Mouse (Mus musculus) hindbrain, embryonic 11.5 days (tissue): Measurements from ENCODE around the gene Zfp445. TPM values are rescaled to one million over a fixed set of nuclear protein-coding genes. Genes with fewer than 3 reads are reported as not detected.

Experiments
- ATAC-seq: fragments of 200-750 bp; cut with Nextera tagmentation; 2 replicates; pipeline ENCODE4 v1.8.0; 2017; ENCODE audit warnings: mild to moderate bottlenecking, moderate TSS enrichment, moderate library complexity; ENCODE audit not compliant: low FRiP score
- DNase-seq: peaks from one replicate; pipeline ENCODE4 v3.0.0-alpha.2; 2015; ENCODE audit warnings: low spot score
- H3K27ac ChIP-seq: fragments of 300-500 bp; sonication (generic); 2 replicates; pipeline ENCODE4 v1.5.1; 2014; ENCODE audit warnings: mild to moderate bottlenecking, low read depth, low read length
- H3K27me3 ChIP-seq: fragments of 300-500 bp; sonication (generic); 2 replicates; pipeline ENCODE4 v1.6.1; 2014; ENCODE audit warnings: mild to moderate bottlenecking, low read length, moderate library complexity, mixed read lengths; ENCODE audit not compliant: control insufficient read depth, insufficient read depth
- H3K36me3 ChIP-seq: fragments of 300-500 bp; sonication (generic); 2 replicates; pipeline ENCODE4 v1.6.1; 2014; ENCODE audit warnings: mild to moderate bottlenecking, low read length, moderate library complexity, mixed read lengths; ENCODE audit not compliant: control insufficient read depth, insufficient read depth
- H3K4me1 ChIP-seq: fragments of 300-500 bp; sonication (generic); replicated peaks from 2 replicates; pipeline ENCODE4 v1.6.1; 2014; ENCODE audit warnings: low read length, mixed read lengths; ENCODE audit not compliant: control insufficient read depth, insufficient read depth
- H3K4me2 ChIP-seq: fragments of 300-500 bp; sonication (generic); replicated peaks from 2 replicates; pipeline ENCODE4 v1.6.1; 2014; ENCODE audit warnings: mild to moderate bottlenecking, low read depth, low read length
- H3K4me3 ChIP-seq: fragments of 300-500 bp; sonication (generic); 2 replicates; pipeline ENCODE4 v1.5.1; 2014; ENCODE audit warnings: low read depth, low read length
- H3K9ac ChIP-seq: fragments of 300-500 bp; sonication (generic); 2 replicates; pipeline ENCODE4 v1.6.1; 2014; ENCODE audit warnings: low read depth, low read length
- H3K9me3 ChIP-seq: fragments of 300-500 bp; sonication (generic); 2 replicates; pipeline ENCODE4 v1.6.1; 2016; ENCODE audit warnings: low read length; ENCODE audit not compliant: control insufficient read depth
- WGBS: fragments of 180-500 bp; shearing (Covaris S2); extraction: QIAGEN DNeasy Blood & Tissue Kit; methylation state at CpG from one replicate; pipeline ENCODE4 v1.1.7; 2014; 5-methylcytosine and 5-hydroxymethylcytosine counted together
- polyA plus RNA-seq: library from polyadenylated mRNA; unstranded; fragments of >200 nt; fragmentation: Nextera tagmentation; extraction: Ambion mirVana; gene quantifications from 2 replicates; pipeline ENCODE4 v1.2.1, GENCODE M21; 2014

Gene Zfp445
- polyA plus RNA-seq, 1 experiment from 2014 or later = 77.3 TPM

DNA sequence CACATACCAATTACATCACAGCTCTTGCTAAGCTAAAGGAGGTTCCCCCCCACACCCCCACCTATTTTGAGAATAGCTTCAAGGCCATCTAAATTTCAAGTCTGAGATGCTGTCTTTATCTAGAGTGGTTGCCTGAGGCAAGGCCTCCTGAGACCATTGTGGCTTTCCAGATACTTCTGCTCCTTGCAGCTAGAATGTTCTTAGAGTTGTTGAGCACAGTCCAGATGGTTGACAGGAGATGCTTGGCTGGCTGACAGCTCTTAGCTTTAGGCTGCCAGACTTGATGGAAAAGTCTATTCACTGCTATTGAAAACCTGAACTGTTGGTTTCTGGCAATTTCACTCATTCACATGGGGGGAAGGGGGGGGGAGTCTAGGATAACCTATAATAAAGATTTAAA, 19.6 kb downstream of the Zfp445 start:
- Histone ChIP-seq H3K9ac (no peak overlapping the region), H3K9me3 (no peaks in the 10 kb centered on the region), H3K4me2 (no peak overlapping the region), H3K4me3 (no peak overlapping the region), H3K4me1 (no peaks in the 10 kb centered on the region), H3K36me3 (peaks cover 3% of the 10 kb centered on the region; the same call in 1 of the 2 replicates), H3K27me3 (no peaks in the 10 kb centered on the region), H3K27ac (no peak overlapping the region)
- ATAC-seq (no peak), DNase-seq (no peak)

DNA sequence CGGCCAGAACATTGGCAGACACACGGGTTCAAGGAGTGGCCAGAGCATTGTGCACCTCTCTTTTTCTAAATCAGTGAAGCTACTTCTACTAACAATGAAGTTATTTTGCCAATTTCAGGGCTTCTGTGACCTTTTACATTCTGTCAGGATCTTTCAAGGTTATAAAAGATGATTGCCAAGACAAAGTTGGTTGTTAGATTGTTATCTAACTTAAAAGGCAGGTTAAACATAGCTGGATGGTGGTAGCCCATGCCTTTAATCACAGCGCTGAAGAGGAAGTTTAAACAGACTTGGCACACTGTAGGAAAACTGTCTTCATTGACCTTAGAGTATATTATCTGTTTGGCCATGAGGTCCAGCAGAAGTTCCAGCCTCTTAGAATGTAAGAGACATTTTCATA, 20.2 kb downstream of the Zfp445 start:
- Histone ChIP-seq H3K27ac (no peak overlapping the region), H3K4me3 (no peak overlapping the region), H3K9me3 (no peaks in the 10 kb centered on the region), H3K4me1 (no peaks in the 10 kb centered on the region), H3K27me3 (no peaks in the 10 kb centered on the region), H3K4me2 (no peak overlapping the region), H3K9ac (no peak overlapping the region), H3K36me3 (peaks cover 3% of the 10 kb centered on the region; the same call in 1 of the 2 replicates)
- DNase-seq = no peak
- ATAC-seq = no peak
- WGBS = 86% methylated on average over 3 of the region's 3 CpGs

DNA sequence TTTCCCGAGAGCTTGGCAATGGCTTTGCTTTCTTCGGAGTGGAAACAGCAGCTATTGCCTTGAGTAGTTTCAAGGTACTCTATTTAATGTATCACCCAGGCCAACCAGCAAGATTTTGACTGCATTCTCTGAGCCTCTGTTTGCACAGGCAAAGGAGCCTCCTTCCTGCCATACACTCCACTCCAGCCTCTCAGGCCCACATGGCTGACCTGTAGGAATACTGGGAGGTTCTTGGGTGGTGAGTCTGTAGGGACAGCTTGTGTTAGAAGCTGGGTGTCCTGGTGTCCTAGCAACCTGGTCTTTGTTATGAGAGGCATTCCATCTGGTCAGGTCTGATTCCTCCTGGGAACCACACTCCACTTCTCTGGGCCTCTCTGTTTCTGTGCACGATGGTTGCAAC, 22.0 kb downstream of the Zfp445 start, which contains the start of gene Gm35549:
Gm35549 (minus strand) TSS at position 276 of the 400 bp plus-strand sequence.
- WGBS = 82% methylated on average over 3 of the region's 3 CpGs
- no peak within 1 kb of the TSS for H3K27ac ChIP-seq
- 0 out of 2 replicates have a peak, but pooled peaks cover 3% of the 10 kb centered on the region for H3K36me3 ChIP-seq
- no peak within 1 kb of the TSS for H3K9ac ChIP-seq
- H3K9me3 ChIP-seq = no peaks in the 10 kb centered on the region
- no peaks in the 10 kb centered on the region for H3K4me1 ChIP-seq
- no peak within 1 kb of the TSS for H3K4me3 ChIP-seq
- ATAC-seq (no peak), DNase-seq (no peak)
- no peak within 1 kb of the TSS for H3K4me2 ChIP-seq
- H3K27me3 ChIP-seq = no peaks in the 10 kb centered on the region

DNA sequence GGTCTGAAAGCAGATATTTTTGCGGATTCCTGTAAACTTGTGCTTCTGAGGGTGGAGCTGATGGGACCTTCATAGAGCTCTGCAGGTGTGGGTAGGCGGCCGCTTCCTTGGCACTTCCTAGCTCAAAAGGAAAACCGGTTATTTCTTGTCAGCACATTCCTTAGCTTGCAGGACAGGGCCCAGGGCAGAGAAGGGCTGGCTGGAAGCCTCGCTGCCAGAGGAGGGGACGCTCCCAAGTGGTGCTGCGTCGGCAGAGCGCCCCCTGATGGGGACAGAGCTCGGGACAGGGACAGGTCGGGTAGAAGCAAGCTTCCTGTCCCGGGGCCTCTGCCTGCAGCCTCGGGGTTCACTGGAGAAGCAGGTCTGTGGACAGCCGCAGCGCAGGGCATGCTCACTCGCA, 28.1 kb downstream of the Zfp445 start:
- Histone ChIP-seq H3K36me3 (no peaks in the 10 kb centered on the region), H3K9ac (no peak overlapping the region), H3K4me3 (no peak overlapping the region), H3K9me3 (no peaks in the 10 kb centered on the region), H3K4me2 (no peak overlapping the region), H3K27me3 (no peaks in the 10 kb centered on the region), H3K4me1 (no peaks in the 10 kb centered on the region), H3K27ac (no peak overlapping the region)
- no peak for ATAC-seq
- peak; percentile 40 for DNase-seq
- 23% methylated on average over 16 of the region's 16 CpGs for WGBS

DNA sequence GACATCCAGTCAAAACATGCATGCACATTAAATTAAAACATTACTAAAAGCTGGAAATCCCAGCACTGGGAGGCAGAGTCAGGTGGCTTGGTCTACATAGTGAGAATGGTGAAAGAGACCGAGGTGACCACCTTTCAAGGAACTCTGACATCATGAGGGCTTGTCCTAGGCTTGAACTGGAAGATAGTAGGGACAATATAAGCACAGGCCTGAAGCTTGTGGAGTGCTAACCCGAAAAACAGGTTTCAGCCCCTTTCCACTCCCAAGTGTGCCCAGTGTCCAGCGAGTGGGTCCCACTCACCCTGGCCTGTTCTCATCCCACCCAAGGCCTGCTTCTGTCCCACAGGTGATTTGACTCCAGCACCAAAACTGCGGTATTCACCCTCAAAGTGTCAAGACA, 28.6 kb downstream of the Zfp445 start:
- DNase-seq = no peak
- WGBS = 86% methylated on average over 4 of the region's 4 CpGs
- no peak overlapping the region for H3K4me3 ChIP-seq
- no peaks in the 10 kb centered on the region for H3K9me3 ChIP-seq
- H3K36me3 ChIP-seq = no peaks in the 10 kb centered on the region
- no peak overlapping the region for H3K27ac ChIP-seq
- ATAC-seq = no peak
- H3K27me3 ChIP-seq = no peaks in the 10 kb centered on the region
- no peak overlapping the region for H3K4me2 ChIP-seq
- no peaks in the 10 kb centered on the region for H3K4me1 ChIP-seq
- no peak overlapping the region for H3K9ac ChIP-seq

DNA sequence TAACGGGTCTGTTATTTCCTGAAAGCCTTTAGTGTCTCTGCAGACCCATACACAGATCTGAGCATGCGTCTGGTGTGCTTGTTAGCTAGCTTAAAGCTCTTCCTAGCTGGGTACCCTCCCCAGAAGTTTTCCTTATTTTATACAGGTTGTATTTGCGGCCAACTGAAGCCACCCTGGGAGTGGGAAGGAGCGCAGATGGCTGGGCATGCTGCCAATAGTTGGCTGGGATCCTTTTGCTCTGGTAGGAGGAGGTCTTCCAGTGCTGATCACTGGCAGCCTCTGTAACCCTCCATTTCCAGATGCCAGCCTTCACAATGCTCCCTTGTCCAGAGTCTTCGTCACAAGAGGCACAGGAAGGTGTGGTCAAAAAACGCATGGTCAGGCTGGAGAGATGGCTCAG, 29.0 kb downstream of the Zfp445 start:
- DNase-seq = no peak
- ATAC-seq = no peak

DNA sequence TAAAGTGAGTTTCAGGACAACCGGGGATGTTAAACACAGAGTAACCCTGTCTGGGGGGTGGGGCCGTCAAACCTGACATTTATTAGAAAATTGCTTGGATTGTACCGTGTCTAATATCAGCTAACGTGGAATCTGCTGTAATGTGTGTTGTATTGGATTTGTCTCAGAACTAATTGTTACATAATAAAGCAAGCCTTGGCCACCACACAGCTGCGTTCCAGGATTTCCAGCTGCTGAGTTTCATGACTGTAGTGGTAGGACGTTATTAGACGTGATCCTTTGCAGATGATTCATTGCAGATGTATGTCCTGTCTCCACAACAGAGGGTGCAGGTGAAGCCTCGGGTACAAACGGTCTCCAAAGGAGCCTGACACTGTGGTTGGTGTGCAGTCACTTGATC, 29.7 kb downstream of the Zfp445 start:
- ATAC-seq = no peak
- WGBS = 86% methylated on average over 9 of the region's 9 CpGs
- H3K27ac ChIP-seq = no peak overlapping the region

More for the DNA sequence above, 29.0 kb downstream of the Zfp445 start:
- H3K4me2 ChIP-seq = no peak overlapping the region
- no peak overlapping the region for H3K4me3 ChIP-seq
- H3K27ac ChIP-seq = no peak overlapping the region
- no peak overlapping the region for H3K9ac ChIP-seq
- H3K36me3 ChIP-seq = no peaks in the 10 kb centered on the region
- no peaks in the 10 kb centered on the region for H3K27me3 ChIP-seq
- no peaks in the 10 kb centered on the region for H3K4me1 ChIP-seq
- 84% methylated on average over 6 of the region's 6 CpGs for WGBS
- H3K9me3 ChIP-seq = no peaks in the 10 kb centered on the region

DNA sequence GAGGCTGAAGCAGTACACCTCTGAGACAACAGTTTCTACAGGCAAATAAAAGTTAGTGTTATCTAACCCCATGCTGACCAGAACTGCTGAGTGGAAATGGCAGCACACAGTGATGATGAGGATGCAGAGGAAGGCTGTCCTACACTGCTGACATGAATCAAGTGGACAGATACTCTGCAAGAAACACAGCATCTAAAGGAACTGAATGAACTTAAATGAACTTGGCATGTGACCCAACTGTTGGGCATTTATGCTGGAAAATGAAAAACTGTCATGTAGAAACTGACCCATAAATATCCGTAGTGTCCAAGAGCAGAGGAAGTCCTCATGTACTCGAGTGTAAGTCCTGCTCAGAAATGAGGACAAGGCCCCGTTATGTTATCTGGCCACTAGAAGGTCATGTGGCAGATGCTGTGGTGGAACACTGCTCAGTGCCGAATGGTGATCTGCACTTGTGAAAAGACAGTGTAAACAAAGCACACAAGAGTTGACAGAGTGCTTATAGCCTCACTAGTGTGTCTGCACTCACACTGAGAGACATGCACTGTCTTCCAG, 35.9 kb downstream of the Zfp445 start:
- Histone ChIP-seq H3K27me3 (no peaks in the 10 kb centered on the region), H3K4me2 (no peak overlapping the region), H3K36me3 (0 out of 2 replicates have a peak, but pooled peaks cover 2% of the 10 kb centered on the region), H3K9me3 (no peaks in the 10 kb centered on the region), H3K4me1 (no peaks in the 10 kb centered on the region), H3K9ac (no peak overlapping the region), H3K27ac (no peak overlapping the region), H3K4me3 (no peak overlapping the region)
- whole genome bisulfite sequencing = 76% methylated on average over 4 of the region's 4 CpGs
- DNase-seq (no peak), ATAC-seq (no peak)

More for the DNA sequence above, 29.7 kb downstream of the Zfp445 start:
- H3K4me1 ChIP-seq = no peaks in the 10 kb centered on the region
- H3K9me3 ChIP-seq = no peaks in the 10 kb centered on the region
- H3K4me2 ChIP-seq = no peak overlapping the region
- DNase-seq = no peak
- H3K9ac ChIP-seq = no peak overlapping the region
- H3K36me3 ChIP-seq = no peaks in the 10 kb centered on the region
- no peak overlapping the region for H3K4me3 ChIP-seq
- no peaks in the 10 kb centered on the region for H3K27me3 ChIP-seq

DNA sequence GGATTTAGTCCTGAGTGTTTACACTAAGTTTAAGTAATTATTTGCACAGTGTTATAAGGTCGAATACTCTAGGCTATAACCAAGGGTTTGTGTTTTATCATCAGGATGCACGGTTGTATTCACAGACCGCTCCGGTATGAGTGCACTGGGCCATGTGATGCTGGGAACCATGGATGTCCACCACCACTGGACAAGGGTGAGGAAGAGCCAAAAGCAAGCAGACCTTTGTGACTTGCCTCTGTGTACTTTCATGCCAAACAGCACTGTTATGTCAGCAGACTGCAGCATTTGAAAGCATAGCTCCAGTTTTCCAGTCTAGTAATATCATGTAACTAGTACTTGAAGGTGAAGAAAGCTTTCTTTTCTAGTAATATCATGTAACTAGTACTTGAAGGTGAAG, 39.1 kb downstream of the Zfp445 start:
- WGBS = 92% methylated on average over 4 of the region's 4 CpGs

More for the DNA sequence above, 39.1 kb downstream of the Zfp445 start:
- no peaks in the 10 kb centered on the region for H3K9me3 ChIP-seq
- no peak for DNase-seq
- H3K27ac ChIP-seq = no peak overlapping the region
- no peak overlapping the region for H3K4me3 ChIP-seq
- no peak for ATAC-seq
- H3K27me3 ChIP-seq = no peaks in the 10 kb centered on the region
- no peaks in the 10 kb centered on the region for H3K4me1 ChIP-seq
- 0 out of 2 replicates have a peak, but pooled peaks cover 5% of the 10 kb centered on the region for H3K36me3 ChIP-seq
- no peak overlapping the region for H3K9ac ChIP-seq
- H3K4me2 ChIP-seq = no peak overlapping the region
